In genomic region chr6:99042175-99042954, GRCm38 (mm10) we compare ENCODE assay signal across 23 mouse cellular contexts.
DNase-seq lines count a peak whose midpoint lies in the region; ATAC-seq and TF ChIP-seq lines count a peak whose summit lies in the region.
"Had no signal": no experiment of that assay in that cellular context is flagged by ENCODE, and none has a peak within 500 bp of the region (broad histone marks: within the 10 kb centered on the region; RNA-seq: fewer than 3 reads in every experiment).

No protein-coding gene starts in this region.

- no peak for ATAC-seq in hindbrain, embryonic 13.5 days (ENCODE audit: low FRiP score)
- ATAC-seq in intestine, embryonic 15.5 days: peak; percentile 70
- ATAC-seq in intestine, postnatal 0 days: peak; percentile 66
- no peak for ATAC-seq in megakaryocyte, adult 5-6 weeks (ENCODE audit: poor library complexity, severe bottlenecking)
- no peak for ATAC-seq in erythroblast, adult 5-6 weeks (replicated peaks; ENCODE audit: low FRiP score, poor library complexity, severe bottlenecking)
- ATAC-seq: activated CD4-positive, CD25-positive, alpha-beta regulatory T cell, adult 4 months; forebrain, embryonic 14.5 days; forebrain, embryonic 16.5 days; Patski had no signal

- H3K9me3 ChIP-seq in hindbrain, embryonic 10.5 days: no peaks in the 10 kb centered on the region
- H3K9me3 ChIP-seq in hindbrain, embryonic 13.5 days: no peaks in the 10 kb centered on the region
- H3K9me3 ChIP-seq in CH12.LX (replicated peaks; ENCODE audit: low read length): no peaks in the 10 kb centered on the region
- no peaks in the 10 kb centered on the region for H3K9me3 ChIP-seq in intestine, embryonic 15.5 days
- H3K9me3 ChIP-seq in intestine, postnatal 0 days (ENCODE audit: control insufficient read depth): no peaks in the 10 kb centered on the region
- H3K9me3 ChIP-seq: embryonic facial prominence, embryonic 10.5 days; embryonic facial prominence, embryonic 12.5 days; forebrain, embryonic 10.5 days; forebrain, embryonic 12.5 days; G1E had no signal

- no peak for TF ChIP-seq CTCF in CH12.LX (conservative IDR thresholded peaks at IDR 0.05 in 1 of 2, IDR thresholded peaks at IDR 0.05 in 1 of 2; ENCODE audit: low read depth in 2 of 2, low read length in 2 of 2)
- TF ChIP-seq CTCF in intestine, postnatal 0 days (IDR thresholded peaks at IDR 0.05; ENCODE audit: low read depth): no peak

- peak; percentile 77 for TF ChIP-seq EP300 in CH12.LX (IDR thresholded peaks at IDR 0.05; ENCODE audit: low read length)

- H3K36me3 ChIP-seq in hindbrain, embryonic 10.5 days: no peaks in the 10 kb centered on the region
- no peaks in the 10 kb centered on the region for H3K36me3 ChIP-seq in hindbrain, embryonic 13.5 days
- peaks cover 36 to 52% of the 10 kb centered on the region in 2 experiments for H3K36me3 ChIP-seq in CH12.LX (replicated peaks in 1 of 2; ENCODE audit: control insufficient read depth in 1 of 2, insufficient read depth in 1 of 2, low read length in 1 of 2)
- H3K36me3 ChIP-seq in intestine, embryonic 15.5 days: no peaks in the 10 kb centered on the region
- no peaks in the 10 kb centered on the region for H3K36me3 ChIP-seq in intestine, postnatal 0 days (ENCODE audit: control insufficient read depth, insufficient read depth)
- H3K36me3 ChIP-seq: embryonic facial prominence, embryonic 10.5 days; embryonic facial prominence, embryonic 12.5 days; forebrain, embryonic 10.5 days; forebrain, embryonic 12.5 days had no signal

- peak; percentile 52 for TF ChIP-seq POLR2A in CH12.LX (IDR thresholded peaks at IDR 0.05; ENCODE audit: low read depth, low read length)

- no peak overlapping the region for H3K4me3 ChIP-seq in hindbrain, embryonic 10.5 days
- no peak overlapping the region for H3K4me3 ChIP-seq in hindbrain, embryonic 13.5 days
- H3K4me3 ChIP-seq in CH12.LX (replicated peaks in 1 of 3; ENCODE audit: low read depth in 2 of 3, low read length in 2 of 3, poor library complexity in 1 of 3): peak overlapping the region in 1 of 3 experiments; percentile 45
- H3K4me3 ChIP-seq in intestine, embryonic 15.5 days (replicated peaks): no peak overlapping the region
- no peak overlapping the region for H3K4me3 ChIP-seq in intestine, postnatal 0 days (ENCODE audit: low read depth, low read length)
- H3K4me3 ChIP-seq: embryonic facial prominence, embryonic 10.5 days; embryonic facial prominence, embryonic 12.5 days; erythroblast, embryonic 14.5 days; forebrain, embryonic 10.5 days; forebrain, embryonic 12.5 days had no signal

- dilution Hi-C loops in CH12.LX (cut with MboI; ENCODE audit: extremely low pct_ligation_motif_present, extremely low pct_unique_long_range_greater_than_20kb, low sequenced_read_pairs): no loop called here

- WGBS in hindbrain, embryonic 10.5 days: 61% methylated on average over 6 of the region's 6 CpGs
- 72% methylated on average over 6 of the region's 6 CpGs for WGBS in hindbrain, embryonic 13.5 days
- 69% methylated on average over 6 of the region's 6 CpGs for WGBS in intestine, embryonic 15.5 days
- 60% methylated on average over 6 of the region's 6 CpGs for whole genome bisulfite sequencing in intestine, postnatal 0 days

- peaks cover 67% of the 10 kb centered on the region for H3K79me2 ChIP-seq in CH12.LX (replicated peaks; ENCODE audit: control insufficient read depth, extremely low read depth, insufficient read depth, poor library complexity, severe bottlenecking)

- peak; percentile 31 for DNase-seq in hindbrain, embryonic 10.5 days (ENCODE audit: low spot score)
- no peak for DNase-seq in CH12.LX (ENCODE audit: extremely low read depth)
- DNase-seq: adrenal gland, adult 8-10 months; cerebellum, adult 11-12 months; cerebellum, adult 2 months; cerebellum, adult 9-10 months; cerebellum, postnatal 10 days; cerebellum, postnatal 25 days had no signal

- no peak overlapping the region for H3K9ac ChIP-seq in hindbrain, embryonic 13.5 days
- peak overlapping the region; percentile 98 for H3K9ac ChIP-seq in CH12.LX (ENCODE audit: insufficient read depth, low read depth)
- no peak overlapping the region for H3K9ac ChIP-seq in intestine, embryonic 15.5 days
- no peak overlapping the region for H3K9ac ChIP-seq in intestine, postnatal 0 days (ENCODE audit: low read depth, low read length)
- H3K9ac ChIP-seq: embryonic facial prominence, embryonic 12.5 days; forebrain, embryonic 12.5 days had no signal

- H3K27me3 ChIP-seq in hindbrain, embryonic 10.5 days (ENCODE audit: insufficient read depth, poor library complexity, severe bottlenecking): peaks cover 10% of the 10 kb centered on the region; the same call in 1 of the 2 replicates
- no peaks in the 10 kb centered on the region for H3K27me3 ChIP-seq in hindbrain, embryonic 13.5 days
- no peaks in the 10 kb centered on the region for H3K27me3 ChIP-seq in CH12.LX (replicated peaks)
- H3K27me3 ChIP-seq in intestine, embryonic 15.5 days (replicated peaks): no peaks in the 10 kb centered on the region
- H3K27me3 ChIP-seq in intestine, postnatal 0 days (replicated peaks; ENCODE audit: control insufficient read depth, insufficient read depth, low read length): no peaks in the 10 kb centered on the region
- H3K27me3 ChIP-seq: embryonic facial prominence, embryonic 12.5 days; forebrain, embryonic 12.5 days; Patski had no signal

- peaks cover 17% of the 10 kb centered on the region for H3K4me1 ChIP-seq in hindbrain, embryonic 10.5 days (replicated peaks)
- H3K4me1 ChIP-seq in hindbrain, embryonic 13.5 days (replicated peaks): no peaks in the 10 kb centered on the region; the same call in none of the 2 replicates
- peaks cover 37 to 86% of the 10 kb centered on the region in 2 experiments for H3K4me1 ChIP-seq in CH12.LX (ENCODE audit: control insufficient read depth in 1 of 2, insufficient read depth in 2 of 2)
- peaks cover 8% of the 10 kb centered on the region for H3K4me1 ChIP-seq in intestine, embryonic 15.5 days (replicated peaks)
- 0 out of 2 replicates have a peak, but pooled peaks cover 2% of the 10 kb centered on the region for H3K4me1 ChIP-seq in intestine, postnatal 0 days (replicated peaks; ENCODE audit: control insufficient read depth, insufficient read depth, low read length)
- H3K4me1 ChIP-seq: embryonic facial prominence, embryonic 12.5 days had no signal

- TF ChIP-seq RAD21 in CH12.LX (IDR thresholded peaks at IDR 0.05; ENCODE audit: low read depth, low read length): no peak

- H3K27ac ChIP-seq in hindbrain, embryonic 10.5 days: no peak overlapping the region
- H3K27ac ChIP-seq in hindbrain, embryonic 13.5 days: no peak overlapping the region
- peak overlapping the region; percentile 100 for H3K27ac ChIP-seq in CH12.LX (ENCODE audit: insufficient read depth, low read depth)
- H3K27ac ChIP-seq in intestine, embryonic 15.5 days: no peak overlapping the region
- no peak overlapping the region for H3K27ac ChIP-seq in intestine, postnatal 0 days (ENCODE audit: low read depth, low read length)
- H3K27ac ChIP-seq: embryonic facial prominence, embryonic 10.5 days; embryonic facial prominence, embryonic 12.5 days; forebrain, embryonic 10.5 days; forebrain, embryonic 12.5 days had no signal

- in situ Hi-C loops in CH12.LX (cut with MboI; ENCODE audit: low pct_ligation_motif_present, low pct_unique_long_range_greater_than_20kb, low sequenced_read_pairs): no loop called here

- H3K4me2 ChIP-seq in hindbrain, embryonic 13.5 days: no peak overlapping the region
- H3K4me2 ChIP-seq in CH12.LX (ENCODE audit: insufficient read depth, low read depth, poor library complexity, severe bottlenecking): peak overlapping the region; percentile 58
- H3K4me2 ChIP-seq in intestine, embryonic 15.5 days (replicated peaks): no peak overlapping the region
- no peak overlapping the region for H3K4me2 ChIP-seq in intestine, postnatal 0 days (replicated peaks; ENCODE audit: low read depth)
- H3K4me2 ChIP-seq: embryonic facial prominence, embryonic 12.5 days; forebrain, embryonic 12.5 days had no signal

TF ChIP-seq in CH12.LX, 34 proteins besides CTCF, POLR2A, EP300 and RAD21 (continues in another document):
- TF ChIP-seq PAX5 (IDR thresholded peaks at IDR 0.05; ENCODE audit: low read length) (no peak), ZKSCAN1 (IDR thresholded peaks at IDR 0.05; ENCODE audit: borderline replicate concordance, low read depth, low read length) (no peak), SIN3A (IDR thresholded peaks at IDR 0.05; ENCODE audit: low read length) (peak; percentile 75; the same call in 1 of the 2 replicates), IRF4 (IDR thresholded peaks at IDR 0.05; ENCODE audit: low read depth, low read length) (peak; percentile 83), UBTF (IDR thresholded peaks at IDR 0.05; ENCODE audit: low read depth, low read length) (no peak), ELF1 (IDR thresholded peaks at IDR 0.05; ENCODE audit: low read depth, low read length) (0 out of 2 replicates have a peak, but pooled peaks have one; percentile 32), BHLHE40 (IDR thresholded peaks at IDR 0.05; ENCODE audit: low read depth, low read length) (peak; percentile 67), ZMIZ1 (IDR thresholded peaks at IDR 0.05; ENCODE audit: low read depth, low read length) (0 out of 2 replicates have a peak, but pooled peaks have one; percentile 45), MEF2A (IDR thresholded peaks at IDR 0.05; ENCODE audit: borderline replicate concordance, low read depth, low read length) (peak; percentile 59; the same call in 1 of the 2 replicates), MAZ (IDR thresholded peaks at IDR 0.05; ENCODE audit: low read depth, low read length) (peak; percentile 51; the same call in 1 of the 2 replicates), MXI1 (IDR thresholded peaks at IDR 0.05; ENCODE audit: low read depth, low read length) (no peak; the same call in 1 of the 2 replicates), NELFE (IDR thresholded peaks at IDR 0.05; ENCODE audit: low read depth, low read length) (peak; percentile 60), TBP (conservative IDR thresholded peaks at IDR 0.05; ENCODE audit: low read depth, low read length) (peak; percentile 86; the same call in 1 of the 2 replicates), SMC3 (IDR thresholded peaks at IDR 0.05; ENCODE audit: low read depth, low read length) (no peak; the same call in 1 of the 2 replicates), JUN (IDR thresholded peaks at IDR 0.05; ENCODE audit: insufficient read depth, low read depth, low read length) (peak; percentile 27; the same call in 1 of the 2 replicates), ETS1 (conservative IDR thresholded peaks at IDR 0.05; ENCODE audit: low read depth, low read length) (peak; percentile 79), HCFC1 (IDR thresholded peaks at IDR 0.05; ENCODE audit: low read depth, low read length) (peak; percentile 12; the same call in 1 of the 2 replicates), GABPA (IDR thresholded peaks at IDR 0.05; ENCODE audit: insufficient replicate concordance, low read depth, low read length) (no peak), MYC (IDR thresholded peaks at IDR 0.05; ENCODE audit: low read depth, low read length) (peak; percentile 63; the same call in 1 of the 2 replicates), MAFK (IDR thresholded peaks at IDR 0.05; ENCODE audit: insufficient replicate concordance, low read length) (0 out of 2 replicates have a peak, but pooled peaks have one; percentile 12), TCF12 (IDR thresholded peaks at IDR 0.05; ENCODE audit: low read depth, low read length) (peak; percentile 83; the same call in 1 of the 2 replicates)

Comparison
In these comparisons a context has a peak if more than half of its experiments do, and no peak if none do; other contexts are left out.
1. ATAC-seq: peak in intestine, embryonic 15.5 days (single experiment) and intestine, postnatal 0 days (single experiment); none in hindbrain, embryonic 13.5 days (single experiment), megakaryocyte, adult 5-6 weeks (single experiment) and erythroblast, adult 5-6 weeks (single experiment).